ENCODE assay signal across 22 mouse cellular contexts in the genomic region with DNA sequence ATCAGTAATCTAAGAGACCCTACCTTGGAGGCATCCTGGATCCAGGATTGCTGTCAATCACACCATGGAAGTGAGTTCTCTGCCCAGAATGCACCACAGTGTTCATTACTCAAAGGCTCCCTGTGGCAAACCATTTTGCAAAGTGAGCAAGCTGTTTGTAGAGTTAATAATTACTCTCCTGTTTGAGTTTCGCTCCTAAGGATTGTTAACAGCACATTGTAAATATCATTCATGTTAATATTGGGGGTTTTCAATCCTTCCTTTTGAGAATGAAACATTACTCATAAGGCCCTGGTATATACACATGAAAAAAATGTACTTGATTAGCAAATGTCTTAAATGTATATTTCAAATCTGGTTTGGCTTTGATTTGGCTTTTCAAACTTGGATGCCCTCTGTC. TPM values are rescaled to one million over a fixed set of nuclear protein-coding genes. Genes with fewer than 3 reads are reported as not detected.
A peak's percentile ranks its signal among the peaks of the same experiment; 100 is the strongest.
DNase-seq lines count a peak whose midpoint lies in the region; ATAC-seq and TF ChIP-seq lines count a peak whose summit lies in the region.
"Had no signal": no experiment of that assay in that cellular context is flagged by ENCODE, and none has a peak within 500 bp of the region (broad histone marks: within the 10 kb centered on the region; RNA-seq: fewer than 3 reads in every experiment).

No protein-coding gene starts in this region.

- H3K9ac ChIP-seq in stomach, embryonic 15.5 days, result no peak overlapping the region
- no peak overlapping the region for H3K9ac ChIP-seq in stomach, embryonic 16.5 days (ENCODE audit: low read length)
- H3K9ac ChIP-seq in stomach, postnatal 0 days (ENCODE audit: low read length), result no peak overlapping the region

- peak; percentile 17 for DNase-seq in stomach, postnatal 0 days (ENCODE audit: low spot score)
- no peak for DNase-seq in layer of hippocampus, postnatal 10 days (ENCODE audit: low spot score in 2 of 2)
- no peak for DNase-seq in lung, postnatal 36 days
- DNase-seq in retina, postnatal 1 day, result no peak
- DNase-seq: adrenal gland, adult 2 months; adrenal gland, adult 8-10 months; adrenal gland, postnatal 10 days; adrenal gland, postnatal 14 days; adrenal gland, postnatal 25 days; adrenal gland, postnatal 36 days; B cell, adult 2 months; cerebellum, adult 11 months; cerebellum, adult 11-12 months; cerebellum, adult 18-20 months had no signal

- H3K27me3 ChIP-seq in stomach, embryonic 15.5 days (replicated peaks), result no peaks in the 10 kb centered on the region
- H3K27me3 ChIP-seq in stomach, embryonic 16.5 days (ENCODE audit: control insufficient read depth, insufficient read depth, low read length), result no peaks in the 10 kb centered on the region
- H3K27me3 ChIP-seq in stomach, postnatal 0 days (ENCODE audit: control insufficient read depth, insufficient read depth, low read length), result no peaks in the 10 kb centered on the region
- H3K27me3 ChIP-seq: CH12.LX had no signal

- H3K4me2 ChIP-seq in stomach, embryonic 15.5 days, result no peak overlapping the region
- no peak overlapping the region for H3K4me2 ChIP-seq in stomach, embryonic 16.5 days (ENCODE audit: low read depth, low read length)
- no peak overlapping the region for H3K4me2 ChIP-seq in stomach, postnatal 0 days (replicated peaks; ENCODE audit: low read depth)

- no peaks in the 10 kb centered on the region for H3K36me3 ChIP-seq in stomach, embryonic 15.5 days
- no peaks in the 10 kb centered on the region for H3K36me3 ChIP-seq in stomach, embryonic 16.5 days (ENCODE audit: control insufficient read depth, insufficient read depth, low read length)
- no peaks in the 10 kb centered on the region for H3K36me3 ChIP-seq in stomach, postnatal 0 days (ENCODE audit: control insufficient read depth, insufficient read depth, low read length)
- H3K36me3 ChIP-seq: G1E had no signal

- H3K9me3 ChIP-seq in stomach, embryonic 15.5 days, result no peaks in the 10 kb centered on the region
- no peaks in the 10 kb centered on the region for H3K9me3 ChIP-seq in stomach, embryonic 16.5 days (replicated peaks; ENCODE audit: control insufficient read depth, low read length)
- H3K9me3 ChIP-seq in stomach, postnatal 0 days (ENCODE audit: control insufficient read depth, low read length), result no peaks in the 10 kb centered on the region

- TF ChIP-seq CTCF in stomach, postnatal 0 days (IDR thresholded peaks at IDR 0.05; ENCODE audit: low read depth), result no peak

- H3K27ac ChIP-seq in stomach, embryonic 15.5 days, result no peak overlapping the region
- H3K27ac ChIP-seq in stomach, embryonic 16.5 days (ENCODE audit: low read length), result no peak overlapping the region
- no peak overlapping the region for H3K27ac ChIP-seq in stomach, postnatal 0 days (replicated peaks)

- peak; percentile 39; the same call in 1 of the 2 replicates for ATAC-seq in stomach, embryonic 15.5 days (ENCODE audit: insufficient read depth, low FRiP score, low read depth)
- peak; percentile 59; the same call in 1 of the 2 replicates for ATAC-seq in stomach, embryonic 16.5 days (ENCODE audit: insufficient read depth, low FRiP score)
- ATAC-seq in stomach, postnatal 0 days (ENCODE audit: low FRiP score, low TSS enrichment), result peak; percentile 68; the same call in 1 of the 2 replicates
- ATAC-seq: activated CD4-positive, CD25-positive, alpha-beta regulatory T cell, adult 4 months; CD4-positive, CD25-positive, alpha-beta regulatory T cell, adult 4 months; Patski had no signal

- WGBS in stomach, embryonic 15.5 days, result 56% methylated on average over 1 of the region's 1 CpGs
- 60% methylated on average over 1 of the region's 1 CpGs for WGBS in stomach, embryonic 16.5 days
- 54% methylated on average over 1 of the region's 1 CpGs for WGBS in stomach, postnatal 0 days

- H3K4me1 ChIP-seq in stomach, embryonic 15.5 days, result no peaks in the 10 kb centered on the region
- H3K4me1 ChIP-seq in stomach, embryonic 16.5 days (ENCODE audit: control insufficient read depth, insufficient read depth, low read length), result no peaks in the 10 kb centered on the region
- H3K4me1 ChIP-seq in stomach, postnatal 0 days (replicated peaks; ENCODE audit: control insufficient read depth, insufficient read depth), result no peaks in the 10 kb centered on the region

- no peak for TF ChIP-seq EP300 in stomach, postnatal 0 days (optimal IDR thresholded peaks at IDR 0.05)

- no peak overlapping the region for H3K4me3 ChIP-seq in stomach, embryonic 15.5 days (replicated peaks)
- H3K4me3 ChIP-seq in stomach, embryonic 16.5 days (replicated peaks; ENCODE audit: low read length), result no peak overlapping the region
- no peak overlapping the region for H3K4me3 ChIP-seq in stomach, postnatal 0 days (ENCODE audit: low read depth, low read length)

RNA-seq across cellular contexts. Expression of gene Clstn2, which starts 58.1 kb away (rescaled TPM):
- 0.83 and 1.1 TPM in 2 replicates for polyA plus RNA-seq in stomach, embryonic 15.5 days (2015; fragmentation: Nextera tagmentation; extraction: Ambion mirVana)
- polyA plus RNA-seq in stomach, embryonic 16.5 days (2015; fragmentation: Nextera tagmentation; extraction: Ambion mirVana), result 1.0 and 1.2 TPM in 2 replicates
- 0.82 and 1.1 TPM in 2 replicates for polyA plus RNA-seq in stomach, postnatal 0 days (2015; fragmentation: Nextera tagmentation; extraction: Ambion mirVana)
- total RNA-seq in layer of hippocampus, postnatal 10 days (2021), result 100 to 1,000 TPM; 142 to 154 TPM
- total RNA-seq: CH12.LX, MEL had no signal
- polyA plus RNA-seq: activated CD4-positive, CD25-positive, alpha-beta regulatory T cell, adult 4 months; CD4-positive, CD25-positive, alpha-beta regulatory T cell, adult 4 months; G1E had no signal
